Mouse (Mus musculus) midbrain, embryonic 16.5 days (tissue): ENCODE results near the gene Pgghg. TPM values are rescaled to one million over a fixed set of nuclear protein-coding genes. Genes with fewer than 3 reads are reported as not detected.
A peak's percentile ranks its signal among the peaks of the same experiment; 100 is the strongest.

Experiments used
- ATAC-seq: fragments of 200-750 bp; cut with Nextera tagmentation; 2 replicates; pipeline ENCODE4 v1.8.0; 2017; ENCODE audit warnings: moderate TSS enrichment
- H3K27ac ChIP-seq: fragments of 300-500 bp; sonication (generic); 2 replicates; pipeline ENCODE4 v1.5.1; 2014; ENCODE audit warnings: mild to moderate bottlenecking, low read length, mixed read lengths
- H3K27me3 ChIP-seq: fragments of 300-500 bp; sonication (generic); 2 replicates; pipeline ENCODE4 v1.6.1; 2014; ENCODE audit warnings: low read depth, low read length, mixed read lengths; ENCODE audit not compliant: control insufficient read depth, insufficient read depth
- H3K36me3 ChIP-seq: fragments of 300-500 bp; sonication (generic); 2 replicates; pipeline ENCODE4 v1.6.1; 2014; ENCODE audit warnings: mild to moderate bottlenecking, low read length, moderate library complexity, mixed read lengths; ENCODE audit not compliant: control insufficient read depth, insufficient read depth
- H3K4me1 ChIP-seq: fragments of 300-500 bp; sonication (generic); 2 replicates; pipeline ENCODE4 v1.6.1; 2014; ENCODE audit warnings: mild to moderate bottlenecking, low read length, mixed read lengths; ENCODE audit not compliant: control insufficient read depth, insufficient read depth
- H3K4me2 ChIP-seq: fragments of 300-500 bp; sonication (generic); 2 replicates; pipeline ENCODE4 v1.6.1; 2014; ENCODE audit warnings: mild to moderate bottlenecking, low read length, mixed read lengths
- H3K4me3 ChIP-seq: fragments of 300-500 bp; sonication (generic); 2 replicates; pipeline ENCODE4 v1.5.1; 2014; ENCODE audit warnings: low read depth, mild to moderate bottlenecking, low read length, moderate library complexity, mixed read lengths
- H3K9ac ChIP-seq: fragments of 300-500 bp; sonication (generic); 2 replicates; pipeline ENCODE4 v1.6.1; 2014; ENCODE audit warnings: low read depth, low read length, mixed read lengths
- H3K9me3 ChIP-seq: fragments of 300-500 bp; sonication (generic); replicated peaks from 2 replicates; pipeline ENCODE4 v1.6.1; 2014; ENCODE audit warnings: mild to moderate bottlenecking, low read length, mixed read lengths; ENCODE audit not compliant: control insufficient read depth, poor library complexity, severe bottlenecking
- WGBS: fragments of 180-500 bp; shearing (Covaris S2); extraction: QIAGEN DNeasy Blood & Tissue Kit; methylation state at CpG from one replicate; pipeline ENCODE4 v1.1.7; 2014; 5-methylcytosine and 5-hydroxymethylcytosine counted together
- polyA plus RNA-seq: library from polyadenylated mRNA; unstranded; fragments of >200 nt; fragmentation: Nextera tagmentation; extraction: Ambion mirVana; gene quantifications from 2 replicates; pipeline ENCODE4 v1.2.1, GENCODE M21; 2015

The Pgghg gene
- polyA plus RNA-seq, 1 experiment from 2014 or later: 6.3 TPM

GRCm38 (mm10) chr7:140949824-140950530, 8.8 kb downstream of the Pgghg start, which contains the start of gene Ifitm5:
Ifitm5 (minus strand) TSS chr7:140950291.
- no peak within 1 kb of the TSS for H3K27ac ChIP-seq
- H3K27me3 ChIP-seq: no peaks in the 10 kb centered on the region

GRCm38 (mm10) chr7:140951051-140951450, 9.9 kb downstream of the Pgghg start:
- Histone ChIP-seq H3K4me1 (peaks cover 4% of the 10 kb centered on the region; the same call in 1 of the 2 replicates), H3K27me3 (no peaks in the 10 kb centered on the region), H3K9me3 (no peaks in the 10 kb centered on the region), H3K36me3 (no peaks in the 10 kb centered on the region), H3K4me2 (no peak overlapping the region), H3K4me3 (no peak overlapping the region), H3K9ac (no peak overlapping the region), H3K27ac (no peak overlapping the region)
- 55% methylated on average over 8 of the region's 8 CpGs for WGBS
- no peak for ATAC-seq

More at GRCm38 (mm10) chr7:140949824-140950530, 8.8 kb downstream of the Pgghg start, which contains the start of gene Ifitm5:
- Histone ChIP-seq H3K4me1 (no peaks in the 10 kb centered on the region; the same call in 1 of the 2 replicates), H3K9ac (no peak within 1 kb of the TSS), H3K9me3 (no peaks in the 10 kb centered on the region), H3K36me3 (no peaks in the 10 kb centered on the region), H3K4me3 (no peak within 1 kb of the TSS), H3K4me2 (no peak within 1 kb of the TSS)
- WGBS: 80% methylated on average over 16 of the region's 16 CpGs
- no peak for ATAC-seq

GRCm38 (mm10) chr7:140951765-140952164, 10.6 kb downstream of the Pgghg start:
- no peak for ATAC-seq
- 85% methylated on average over 6 of the region's 6 CpGs for WGBS
- H3K36me3 ChIP-seq: no peaks in the 10 kb centered on the region
- no peaks in the 10 kb centered on the region for H3K9me3 ChIP-seq
- H3K4me2 ChIP-seq: no peak overlapping the region
- peaks cover 4% of the 10 kb centered on the region; the same call in 1 of the 2 replicates for H3K4me1 ChIP-seq
- H3K27ac ChIP-seq: no peak overlapping the region
- H3K27me3 ChIP-seq: no peaks in the 10 kb centered on the region
- H3K9ac ChIP-seq: no peak overlapping the region
- H3K4me3 ChIP-seq: no peak overlapping the region

- peaks cover 4% of the 10 kb centered on the region; the same call in 1 of the 2 replicates for H3K4me1 ChIP-seq
- WGBS: 86% methylated on average over 7 of the region's 7 CpGs
- no peak overlapping the region for H3K9ac ChIP-seq
- no peak overlapping the region for H3K4me2 ChIP-seq
- no peak overlapping the region for H3K4me3 ChIP-seq
- no peaks in the 10 kb centered on the region for H3K9me3 ChIP-seq
- H3K36me3 ChIP-seq: no peaks in the 10 kb centered on the region
- no peaks in the 10 kb centered on the region for H3K27me3 ChIP-seq
- ATAC-seq: no peak
- H3K27ac ChIP-seq: no peak overlapping the region
These were observed 11.2 kb downstream of the Pgghg start for GRCm38 (mm10) chr7:140952441-140952840.

- Histone ChIP-seq H3K27ac (no peak overlapping the region), H3K9ac (no peak overlapping the region), H3K27me3 (no peaks in the 10 kb centered on the region), H3K9me3 (no peaks in the 10 kb centered on the region), H3K4me1 (peaks cover 4% of the 10 kb centered on the region; the same call in 1 of the 2 replicates), H3K4me2 (no peak overlapping the region), H3K4me3 (no peak overlapping the region), H3K36me3 (no peaks in the 10 kb centered on the region)
- WGBS: 82% methylated on average over 11 of the region's 11 CpGs
- no peak for ATAC-seq
These were observed 11.9 kb downstream of the Pgghg start for GRCm38 (mm10) chr7:140953133-140953532.

- WGBS: 66% methylated on average over 15 of the region's 15 CpGs
- Histone ChIP-seq H3K9me3 (no peaks in the 10 kb centered on the region), H3K27ac (no peak overlapping the region), H3K9ac (no peak overlapping the region), H3K36me3 (no peaks in the 10 kb centered on the region), H3K4me3 (peak overlapping the region; percentile 26; the same call in 1 of the 2 replicates), H3K27me3 (no peaks in the 10 kb centered on the region), H3K4me1 (peaks cover 4% of the 10 kb centered on the region; the same call in 1 of the 2 replicates), H3K4me2 (peak overlapping the region; percentile 47)
- ATAC-seq: no peak
These were observed 12.9 kb downstream of the Pgghg start for GRCm38 (mm10) chr7:140953800-140954732.

- H3K4me2 ChIP-seq: peak overlapping the region; percentile 47
- no peak for ATAC-seq
- no peaks in the 10 kb centered on the region for H3K9me3 ChIP-seq
- H3K27me3 ChIP-seq: no peaks in the 10 kb centered on the region
- H3K4me3 ChIP-seq: peak overlapping the region; percentile 26
- peaks cover 7% of the 10 kb centered on the region for H3K4me1 ChIP-seq
- no peak overlapping the region for H3K9ac ChIP-seq
- no peaks in the 10 kb centered on the region for H3K36me3 ChIP-seq
- no peak overlapping the region for H3K27ac ChIP-seq
- 18% methylated on average over 9 of the region's 9 CpGs for WGBS
These were observed 13.5 kb downstream of the Pgghg start for GRCm38 (mm10) chr7:140954733-140955071.

GRCm38 (mm10) chr7:140955342-140955741, 14.2 kb downstream of the Pgghg start:
- Histone ChIP-seq H3K27me3 (no peaks in the 10 kb centered on the region), H3K4me1 (peaks cover 7% of the 10 kb centered on the region), H3K4me2 (peak overlapping the region; percentile 47), H3K36me3 (no peaks in the 10 kb centered on the region), H3K27ac (no peak overlapping the region), H3K4me3 (peak overlapping the region; percentile 26), H3K9me3 (no peaks in the 10 kb centered on the region), H3K9ac (peak overlapping the region; percentile 10; the same call in 1 of the 2 replicates)
- 11% methylated on average over 17 of the region's 17 CpGs for WGBS
- ATAC-seq: peak; percentile 43; the same call in 1 of the 2 replicates
